Mouse (Mus musculus): ENCODE measurements around the gene Mlc1.

Mlc1 gene

GRCm38 (mm10) chr15:88946851-88947250, 32.0 kb downstream of the Mlc1 start:
- in situ Hi-C loops (cut with MboI; ENCODE audit: low pct_unique_long_range_greater_than_20kb in 1 of 2, low sequenced_read_pairs in 2 of 2, unreplicated experiment in 1 of 2) = no loop called here

GRCm38 (mm10) chr15:88943896-88944551, 34.8 kb downstream of the Mlc1 start:
- in situ Hi-C loops (cut with MboI; ENCODE audit: low pct_unique_long_range_greater_than_20kb in 1 of 2, low sequenced_read_pairs in 2 of 2, unreplicated experiment in 1 of 2) = no loop called here

- in situ Hi-C loops (cut with MboI; ENCODE audit: low pct_unique_long_range_greater_than_20kb in 1 of 2, low sequenced_read_pairs in 2 of 2, unreplicated experiment in 1 of 2) = no loop called here
Measured at GRCm38 (mm10) chr15:88942783-88943182, 36.0 kb downstream of the Mlc1 start.

- in situ Hi-C loops (cut with MboI; ENCODE audit: low pct_unique_long_range_greater_than_20kb in 1 of 2, low sequenced_read_pairs in 2 of 2, unreplicated experiment in 1 of 2) = no loop called here
Measured at GRCm38 (mm10) chr15:88937291-88937650, 41.5 kb downstream of the Mlc1 start.

DNA sequence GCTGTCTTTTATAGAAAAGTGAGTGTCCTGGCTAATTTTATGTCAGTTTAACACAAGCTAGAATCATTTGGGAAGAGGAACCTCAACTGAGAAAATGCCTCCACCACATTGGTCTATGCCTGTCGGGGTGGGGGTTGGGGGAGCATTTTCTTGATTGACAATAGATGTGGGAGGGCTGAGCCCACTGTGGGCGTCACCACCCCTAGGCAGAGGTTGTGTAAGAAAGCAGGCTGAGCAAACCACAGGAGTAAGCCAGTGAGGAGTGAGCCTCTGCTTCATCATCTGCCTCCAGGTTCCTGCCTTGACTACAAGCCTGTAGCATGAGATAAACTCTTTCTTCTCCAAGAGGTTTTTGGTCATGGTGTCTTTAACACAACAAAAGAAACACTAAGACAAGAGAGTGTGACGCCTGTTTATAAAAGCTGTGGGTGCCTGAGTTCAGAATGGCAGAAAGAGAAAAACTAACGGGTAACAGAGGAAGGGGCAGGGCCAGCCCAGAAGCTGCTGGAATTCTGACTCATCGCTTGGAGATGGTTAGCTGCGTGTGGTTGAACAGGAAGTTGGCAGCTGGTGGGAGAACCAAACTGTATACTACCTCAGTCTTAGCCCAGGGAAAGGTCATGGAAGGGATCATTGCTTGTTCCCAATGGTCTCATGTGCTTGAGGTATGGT, 42.1 kb downstream of the Mlc1 start:
- in situ Hi-C loops (cut with MboI; ENCODE audit: low pct_unique_long_range_greater_than_20kb in 1 of 2, low sequenced_read_pairs in 2 of 2, unreplicated experiment in 1 of 2) = no loop called here

- in situ Hi-C loops (cut with MboI; ENCODE audit: low pct_unique_long_range_greater_than_20kb in 1 of 2, low sequenced_read_pairs in 2 of 2, unreplicated experiment in 1 of 2) = no loop called here
Measured at GRCm38 (mm10) chr15:88934141-88934540, 44.7 kb downstream of the Mlc1 start.

GRCm38 (mm10) chr15:88932667-88933066, 46.1 kb downstream of the Mlc1 start:
- in situ Hi-C loops (cut with MboI; ENCODE audit: low pct_unique_long_range_greater_than_20kb in 1 of 2, low sequenced_read_pairs in 2 of 2, unreplicated experiment in 1 of 2) = no loop called here

DNA sequence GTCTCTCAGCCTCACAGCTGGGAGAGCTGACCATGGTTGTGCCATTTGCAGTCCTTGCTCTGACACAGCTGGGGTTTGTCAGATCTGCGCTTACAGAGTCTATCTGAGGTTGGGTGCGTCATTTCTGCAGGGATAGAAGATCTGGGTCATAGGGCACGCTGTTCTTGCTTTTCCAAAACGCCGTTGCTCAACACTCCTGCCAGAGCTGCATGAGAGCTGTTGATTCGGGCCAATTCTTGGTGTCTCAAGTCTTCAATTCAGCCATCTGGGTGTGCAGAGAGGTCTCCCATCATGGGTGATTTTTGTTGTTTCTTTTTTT, 56.9 kb downstream of the Mlc1 start:
- in situ Hi-C loops (cut with MboI; ENCODE audit: low pct_unique_long_range_greater_than_20kb in 1 of 2, low sequenced_read_pairs in 2 of 2, unreplicated experiment in 1 of 2) = loop anchor here (5.0 kb wide), 1 partner anchor 95 kb away; no protein-coding TSS in a partner anchor

DNA sequence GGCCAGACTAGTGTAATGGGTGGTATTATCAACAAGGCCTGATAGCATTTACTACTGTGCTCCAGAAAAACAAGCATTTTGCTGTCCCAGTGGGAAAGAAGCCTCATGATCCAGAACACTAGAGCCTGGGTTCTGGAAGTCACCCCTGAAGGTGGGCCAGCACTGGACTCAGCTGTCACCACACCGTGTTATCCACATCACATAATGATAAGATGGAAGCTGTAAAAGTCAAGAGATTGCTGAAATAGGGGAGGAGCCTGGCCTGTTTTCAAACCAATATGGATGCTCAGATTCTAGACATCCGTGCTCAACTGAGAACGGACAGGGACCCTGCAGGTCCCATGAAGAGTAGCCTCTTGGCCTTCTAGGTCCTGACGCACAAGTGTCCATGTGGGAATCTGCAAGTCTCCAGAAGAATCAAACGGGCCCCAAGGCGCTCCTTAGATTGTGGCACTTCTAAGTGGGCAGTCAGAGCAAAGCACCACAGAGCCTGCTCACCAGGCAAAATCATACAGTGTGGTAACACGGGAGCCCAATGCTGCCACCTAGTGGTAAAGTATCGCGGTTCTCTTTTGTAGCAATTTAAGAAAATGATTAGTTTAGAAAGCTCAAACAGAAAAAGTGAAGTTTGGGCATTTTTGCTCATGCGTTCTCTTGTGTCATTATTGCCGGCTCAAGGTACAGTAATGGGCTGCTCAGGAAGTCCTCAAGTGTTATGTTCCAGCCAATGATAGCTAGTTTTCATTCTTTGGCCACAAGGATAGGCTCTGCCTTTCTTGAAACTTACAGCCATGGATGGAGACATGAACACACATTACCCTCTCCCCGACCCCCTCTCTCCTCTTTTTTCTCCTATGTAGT, 57.4 kb downstream of the Mlc1 start:
- in situ Hi-C loops (cut with MboI; ENCODE audit: low pct_unique_long_range_greater_than_20kb in 1 of 2, low sequenced_read_pairs in 2 of 2, unreplicated experiment in 1 of 2) = loop anchor here (5.0 kb wide), 1 partner anchor 94 kb away; no protein-coding TSS in a partner anchor

DNA sequence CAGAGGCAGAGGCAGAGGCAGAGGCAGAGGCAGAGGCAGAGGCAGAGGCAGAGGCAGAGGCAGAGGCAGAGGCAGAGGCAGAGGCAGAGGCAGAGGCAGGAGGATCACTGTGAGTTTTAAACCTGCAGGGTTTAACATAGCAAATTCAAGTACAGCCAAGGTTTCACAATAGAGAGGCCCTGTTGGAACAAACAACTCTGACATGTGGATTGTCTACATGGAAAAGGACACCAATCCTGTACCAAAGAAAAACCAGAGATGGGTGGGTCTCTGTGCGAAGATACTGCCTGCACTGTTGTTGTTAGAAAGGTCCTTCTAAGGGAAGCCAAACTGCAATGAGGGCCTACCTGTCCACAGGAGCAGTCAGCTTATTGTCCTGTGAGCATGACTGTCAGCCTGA, 58.7 kb downstream of the Mlc1 start:
- in situ Hi-C loops (cut with MboI; ENCODE audit: low pct_unique_long_range_greater_than_20kb in 1 of 2, low sequenced_read_pairs in 2 of 2, unreplicated experiment in 1 of 2) = loop anchor here (5.0 kb wide), 1 partner anchor 93 kb away; no protein-coding TSS in a partner anchor

DNA sequence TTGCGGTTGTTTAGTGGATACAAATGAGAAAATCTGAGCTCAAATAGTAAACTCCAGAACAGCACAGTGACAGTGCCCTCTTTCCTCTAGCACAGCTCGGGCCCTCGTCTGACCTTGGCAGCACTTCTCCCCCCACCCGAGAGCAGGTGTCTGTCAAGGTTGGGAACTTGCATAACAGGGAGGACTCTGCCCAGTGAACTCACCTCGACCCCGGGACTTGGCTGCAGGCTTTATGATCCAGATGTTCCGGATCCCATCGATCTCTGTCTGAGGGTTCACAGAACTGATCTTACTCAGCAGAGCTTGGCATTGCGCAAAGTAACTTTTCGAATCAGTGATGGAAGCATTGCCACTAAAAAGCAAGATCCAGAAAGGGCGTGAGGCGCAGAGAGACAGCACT, 59.5 kb downstream of the Mlc1 start:
- in situ Hi-C loops (cut with MboI; ENCODE audit: low pct_unique_long_range_greater_than_20kb in 1 of 2, low sequenced_read_pairs in 2 of 2, unreplicated experiment in 1 of 2) = no loop called here

DNA sequence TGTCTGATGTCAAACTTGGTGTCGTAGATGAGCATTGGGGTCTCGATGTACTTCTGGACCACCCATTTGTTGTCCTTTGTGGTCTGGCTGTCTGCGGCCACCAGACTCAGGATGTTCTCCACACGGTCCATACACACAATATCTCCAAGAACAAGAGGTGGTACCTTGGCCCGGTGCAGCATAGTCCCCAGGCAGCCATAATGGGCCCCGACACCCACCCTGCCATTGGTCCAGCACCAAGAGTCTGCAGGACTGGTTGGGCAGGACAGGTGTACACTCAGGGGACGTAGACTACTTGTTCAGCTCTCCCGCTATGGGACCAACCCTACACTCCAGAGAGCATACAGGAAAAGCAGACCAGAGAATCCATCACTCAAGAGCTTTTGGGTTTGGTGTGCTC, 61.7 kb downstream of the Mlc1 start:
- in situ Hi-C loops (cut with MboI; ENCODE audit: low pct_unique_long_range_greater_than_20kb in 1 of 2, low sequenced_read_pairs in 2 of 2, unreplicated experiment in 1 of 2) = no loop called here

- in situ Hi-C loops (cut with MboI; ENCODE audit: low pct_unique_long_range_greater_than_20kb in 1 of 2, low sequenced_read_pairs in 2 of 2, unreplicated experiment in 1 of 2) = no loop called here
Measured at GRCm38 (mm10) chr15:88916366-88916765, 62.4 kb downstream of the Mlc1 start.

GRCm38 (mm10) chr15:88915046-88915445, 63.8 kb downstream of the Mlc1 start:
- in situ Hi-C loops (cut with MboI; ENCODE audit: low pct_unique_long_range_greater_than_20kb in 1 of 2, low sequenced_read_pairs in 2 of 2, unreplicated experiment in 1 of 2) = no loop called here

- in situ Hi-C loops (cut with MboI; ENCODE audit: low pct_unique_long_range_greater_than_20kb in 1 of 2, low sequenced_read_pairs in 2 of 2, unreplicated experiment in 1 of 2) = no loop called here
Measured at GRCm38 (mm10) chr15:88906347-88906746, 72.5 kb downstream of the Mlc1 start.
